Mouse (Mus musculus): ENCODE measurements around the gene Pink1. TPM values are rescaled to one million over a fixed set of nuclear protein-coding genes. Genes with fewer than 3 reads are reported as not detected.

The Pink1 gene
- polyA plus RNA-seq, 1 experiment from 2014 or later: 30.5 TPM

- H3K4me3 ChIP-seq (ENCODE audit: low read depth, low read length): no peak overlapping the region
- no peaks in the 10 kb centered on the region for H3K4me1 ChIP-seq (ENCODE audit: control insufficient read depth, insufficient read depth, low read length)
- H3K9me3 ChIP-seq (ENCODE audit: control insufficient read depth, low read length): no peaks in the 10 kb centered on the region
- DNase-seq (ENCODE audit: low spot score): no peak
- H3K27ac ChIP-seq (replicated peaks; ENCODE audit: low read depth, low read length): no peak overlapping the region
- no peaks in the 10 kb centered on the region for H3K36me3 ChIP-seq (ENCODE audit: control insufficient read depth, insufficient read depth, low read length)
- no peaks in the 10 kb centered on the region for H3K27me3 ChIP-seq (replicated peaks; ENCODE audit: control insufficient read depth, insufficient read depth, low read length)
- WGBS: 67% methylated on average over 1 of the region's 1 CpGs
- ATAC-seq (ENCODE audit: low read depth): no peak
- H3K4me2 ChIP-seq (ENCODE audit: low read depth, low read length): no peak overlapping the region
- no peak overlapping the region for H3K9ac ChIP-seq (ENCODE audit: low read depth, low read length)
These were observed 21.2 kb upstream of the Pink1 start for GRCm38 (mm10) chr4:138347280-138347679.

GRCm38 (mm10) chr4:138344891-138345545 lies 18.9 kb upstream of the Pink1 start:
- ATAC-seq (ENCODE audit: low read depth): no peak
- Histone ChIP-seq H3K4me1 (ENCODE audit: control insufficient read depth, insufficient read depth, low read length) (no peaks in the 10 kb centered on the region), H3K4me2 (ENCODE audit: low read depth, low read length) (no peak overlapping the region), H3K27me3 (replicated peaks; ENCODE audit: control insufficient read depth, insufficient read depth, low read length) (no peaks in the 10 kb centered on the region), H3K9ac (ENCODE audit: low read depth, low read length) (no peak overlapping the region), H3K9me3 (ENCODE audit: control insufficient read depth, low read length) (no peaks in the 10 kb centered on the region), H3K27ac (replicated peaks; ENCODE audit: low read depth, low read length) (no peak overlapping the region), H3K36me3 (ENCODE audit: control insufficient read depth, insufficient read depth, low read length) (no peaks in the 10 kb centered on the region), H3K4me3 (ENCODE audit: low read depth, low read length) (no peak overlapping the region)
- WGBS: 75% methylated on average over 9 of the region's 9 CpGs
- no peak for DNase-seq (ENCODE audit: low spot score)

GRCm38 (mm10) chr4:138343341-138343837 lies 17.3 kb upstream of the Pink1 start:
- ATAC-seq (ENCODE audit: low read depth) (no peak), DNase-seq (ENCODE audit: low spot score) (peak; percentile 28)
- H3K9ac ChIP-seq (ENCODE audit: low read depth, low read length): no peak overlapping the region
- H3K27ac ChIP-seq (replicated peaks; ENCODE audit: low read depth, low read length): no peak overlapping the region
- no peak overlapping the region for H3K4me3 ChIP-seq (ENCODE audit: low read depth, low read length)
- no peaks in the 10 kb centered on the region for H3K9me3 ChIP-seq (ENCODE audit: control insufficient read depth, low read length)
- H3K4me1 ChIP-seq (ENCODE audit: control insufficient read depth, insufficient read depth, low read length): no peaks in the 10 kb centered on the region
- H3K27me3 ChIP-seq (replicated peaks; ENCODE audit: control insufficient read depth, insufficient read depth, low read length): no peaks in the 10 kb centered on the region
- 57% methylated on average over 10 of the region's 10 CpGs for WGBS
- no peaks in the 10 kb centered on the region for H3K36me3 ChIP-seq (ENCODE audit: control insufficient read depth, insufficient read depth, low read length)
- H3K4me2 ChIP-seq (ENCODE audit: low read depth, low read length): no peak overlapping the region

- no peak overlapping the region for H3K27ac ChIP-seq (replicated peaks; ENCODE audit: low read depth, low read length)
- H3K9ac ChIP-seq (ENCODE audit: low read depth, low read length): no peak overlapping the region
- no peaks in the 10 kb centered on the region for H3K9me3 ChIP-seq (ENCODE audit: control insufficient read depth, low read length)
- WGBS: 80% methylated on average over 6 of the region's 6 CpGs
- no peak overlapping the region for H3K4me2 ChIP-seq (ENCODE audit: low read depth, low read length)
- no peak for ATAC-seq (ENCODE audit: low read depth)
- no peaks in the 10 kb centered on the region for H3K27me3 ChIP-seq (replicated peaks; ENCODE audit: control insufficient read depth, insufficient read depth, low read length)
- H3K4me1 ChIP-seq (ENCODE audit: control insufficient read depth, insufficient read depth, low read length): no peaks in the 10 kb centered on the region
- no peaks in the 10 kb centered on the region for H3K36me3 ChIP-seq (ENCODE audit: control insufficient read depth, insufficient read depth, low read length)
- no peak overlapping the region for H3K4me3 ChIP-seq (ENCODE audit: low read depth, low read length)
- DNase-seq (ENCODE audit: low spot score): no peak
These were observed 16.7 kb upstream of the Pink1 start for GRCm38 (mm10) chr4:138342778-138343177.

- no peak overlapping the region for H3K27ac ChIP-seq (replicated peaks; ENCODE audit: low read depth, low read length)
- H3K4me3 ChIP-seq (ENCODE audit: low read depth, low read length): no peak overlapping the region
- H3K9ac ChIP-seq (ENCODE audit: low read depth, low read length): no peak overlapping the region
- H3K27me3 ChIP-seq (replicated peaks; ENCODE audit: control insufficient read depth, insufficient read depth, low read length): no peaks in the 10 kb centered on the region
- H3K4me1 ChIP-seq (ENCODE audit: control insufficient read depth, insufficient read depth, low read length): no peaks in the 10 kb centered on the region
- ATAC-seq (ENCODE audit: low read depth) (no peak), DNase-seq (ENCODE audit: low spot score) (no peak)
- H3K36me3 ChIP-seq (ENCODE audit: control insufficient read depth, insufficient read depth, low read length): no peaks in the 10 kb centered on the region
- no peak overlapping the region for H3K4me2 ChIP-seq (ENCODE audit: low read depth, low read length)
- H3K9me3 ChIP-seq (ENCODE audit: control insufficient read depth, low read length): no peaks in the 10 kb centered on the region
- WGBS: 65% methylated on average over 7 of the region's 7 CpGs
These were observed 15.9 kb upstream of the Pink1 start for GRCm38 (mm10) chr4:138342048-138342447.

- DNase-seq (ENCODE audit: low spot score): no peak
- Histone ChIP-seq H3K9me3 (ENCODE audit: control insufficient read depth, low read length) (no peaks in the 10 kb centered on the region), H3K4me2 (ENCODE audit: low read depth, low read length) (no peak overlapping the region), H3K27me3 (replicated peaks; ENCODE audit: control insufficient read depth, insufficient read depth, low read length) (no peaks in the 10 kb centered on the region), H3K9ac (ENCODE audit: low read depth, low read length) (no peak overlapping the region), H3K36me3 (ENCODE audit: control insufficient read depth, insufficient read depth, low read length) (no peaks in the 10 kb centered on the region), H3K4me3 (ENCODE audit: low read depth, low read length) (no peak overlapping the region), H3K27ac (replicated peaks; ENCODE audit: low read depth, low read length) (no peak overlapping the region; the same call in 1 of the 2 replicates), H3K4me1 (ENCODE audit: control insufficient read depth, insufficient read depth, low read length) (no peaks in the 10 kb centered on the region)
- no peak for ATAC-seq (ENCODE audit: low read depth)
- 40% methylated on average over 8 of the region's 8 CpGs for WGBS
These were observed 15.3 kb upstream of the Pink1 start for GRCm38 (mm10) chr4:138341393-138341792.

GRCm38 (mm10) chr4:138339963-138340362 lies 13.9 kb upstream of the Pink1 start:
- H3K4me3 ChIP-seq (ENCODE audit: low read depth, low read length): no peak overlapping the region
- no peaks in the 10 kb centered on the region for H3K27me3 ChIP-seq (replicated peaks; ENCODE audit: control insufficient read depth, insufficient read depth, low read length)
- no peaks in the 10 kb centered on the region for H3K4me1 ChIP-seq (ENCODE audit: control insufficient read depth, insufficient read depth, low read length)
- H3K9me3 ChIP-seq (ENCODE audit: control insufficient read depth, low read length): no peaks in the 10 kb centered on the region
- no peak overlapping the region for H3K27ac ChIP-seq (replicated peaks; ENCODE audit: low read depth, low read length)
- H3K4me2 ChIP-seq (ENCODE audit: low read depth, low read length): no peak overlapping the region
- no peak for ATAC-seq (ENCODE audit: low read depth)
- H3K36me3 ChIP-seq (ENCODE audit: control insufficient read depth, insufficient read depth, low read length): no peaks in the 10 kb centered on the region
- H3K9ac ChIP-seq (ENCODE audit: low read depth, low read length): no peak overlapping the region
- 32% methylated on average over 4 of the region's 4 CpGs for WGBS
- DNase-seq (ENCODE audit: low spot score): no peak

- H3K4me3 ChIP-seq (ENCODE audit: low read depth, low read length): no peak overlapping the region
- no peaks in the 10 kb centered on the region for H3K4me1 ChIP-seq (ENCODE audit: control insufficient read depth, insufficient read depth, low read length)
- no peak for ATAC-seq (ENCODE audit: low read depth)
- WGBS: 77% methylated on average over 9 of the region's 9 CpGs
- H3K27me3 ChIP-seq (replicated peaks; ENCODE audit: control insufficient read depth, insufficient read depth, low read length): no peaks in the 10 kb centered on the region
- H3K9ac ChIP-seq (ENCODE audit: low read depth, low read length): no peak overlapping the region
- H3K36me3 ChIP-seq (ENCODE audit: control insufficient read depth, insufficient read depth, low read length): no peaks in the 10 kb centered on the region
- no peak for DNase-seq (ENCODE audit: low spot score)
- H3K27ac ChIP-seq (replicated peaks; ENCODE audit: low read depth, low read length): no peak overlapping the region
- H3K4me2 ChIP-seq (ENCODE audit: low read depth, low read length): no peak overlapping the region
- no peaks in the 10 kb centered on the region for H3K9me3 ChIP-seq (ENCODE audit: control insufficient read depth, low read length)
These were observed 11.2 kb upstream of the Pink1 start for GRCm38 (mm10) chr4:138337341-138337740.

- 63% methylated on average over 5 of the region's 5 CpGs for whole genome bisulfite sequencing
- no peak overlapping the region for H3K4me2 ChIP-seq (ENCODE audit: low read depth, low read length)
- no peaks in the 10 kb centered on the region for H3K4me1 ChIP-seq (ENCODE audit: control insufficient read depth, insufficient read depth, low read length)
- 0 out of 2 replicates have a peak, but pooled peaks cover 3% of the 10 kb centered on the region for H3K27me3 ChIP-seq (replicated peaks; ENCODE audit: control insufficient read depth, insufficient read depth, low read length)
- H3K9ac ChIP-seq (ENCODE audit: low read depth, low read length): no peak overlapping the region
- H3K4me3 ChIP-seq (ENCODE audit: low read depth, low read length): no peak overlapping the region
- DNase-seq (ENCODE audit: low spot score) (no peak), ATAC-seq (ENCODE audit: low read depth) (no peak)
- no peaks in the 10 kb centered on the region for H3K36me3 ChIP-seq (ENCODE audit: control insufficient read depth, insufficient read depth, low read length)
- H3K9me3 ChIP-seq (ENCODE audit: control insufficient read depth, low read length): no peaks in the 10 kb centered on the region
- H3K27ac ChIP-seq (replicated peaks; ENCODE audit: low read depth, low read length): no peak overlapping the region
These were observed 10.8 kb upstream of the Pink1 start for GRCm38 (mm10) chr4:138336876-138337275.
